Mouse (Mus musculus) adrenal gland, adult 8-10 months (tissue): Measurements from ENCODE around the gene Dhrs11. TPM values are rescaled to one million over a fixed set of nuclear protein-coding genes. Genes with fewer than 3 reads are reported as not detected.

Source experiments
- DNase-seq: peaks from one replicate; pipeline ENCODE4 v3.0.0; 2022
- total RNA-seq, 4 experiments: library from RNA; stranded (reverse); gene quantifications; 2 replicates each; pipeline ENCODE4 v1.2.4; 2022

The Dhrs11 gene
- total RNA-seq, 4 experiments from 2014 or later, result 45.7 to 58.0 (median 50.5) TPM

DNA sequence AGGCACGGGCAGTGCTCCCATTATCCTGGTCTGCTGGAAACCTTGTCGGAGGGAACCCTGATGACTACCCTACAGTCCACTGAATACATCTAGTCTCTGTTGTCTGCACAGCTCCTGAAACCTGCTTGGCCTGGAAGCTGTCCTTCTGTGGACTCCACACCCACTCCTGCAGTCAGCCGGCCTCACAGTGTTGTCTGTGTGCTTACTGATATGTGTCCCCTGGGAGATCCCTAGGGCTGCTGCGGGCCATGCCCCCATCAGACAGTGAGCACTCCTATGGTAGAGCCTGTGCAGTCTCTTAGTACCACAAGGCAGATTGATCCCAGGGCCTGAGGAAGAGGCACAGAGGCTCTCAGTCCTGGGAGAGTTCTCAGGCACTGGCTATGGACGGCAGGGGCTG, 6.3 kb downstream of the Dhrs11 start:
- DNase-seq, result no peak

DNA sequence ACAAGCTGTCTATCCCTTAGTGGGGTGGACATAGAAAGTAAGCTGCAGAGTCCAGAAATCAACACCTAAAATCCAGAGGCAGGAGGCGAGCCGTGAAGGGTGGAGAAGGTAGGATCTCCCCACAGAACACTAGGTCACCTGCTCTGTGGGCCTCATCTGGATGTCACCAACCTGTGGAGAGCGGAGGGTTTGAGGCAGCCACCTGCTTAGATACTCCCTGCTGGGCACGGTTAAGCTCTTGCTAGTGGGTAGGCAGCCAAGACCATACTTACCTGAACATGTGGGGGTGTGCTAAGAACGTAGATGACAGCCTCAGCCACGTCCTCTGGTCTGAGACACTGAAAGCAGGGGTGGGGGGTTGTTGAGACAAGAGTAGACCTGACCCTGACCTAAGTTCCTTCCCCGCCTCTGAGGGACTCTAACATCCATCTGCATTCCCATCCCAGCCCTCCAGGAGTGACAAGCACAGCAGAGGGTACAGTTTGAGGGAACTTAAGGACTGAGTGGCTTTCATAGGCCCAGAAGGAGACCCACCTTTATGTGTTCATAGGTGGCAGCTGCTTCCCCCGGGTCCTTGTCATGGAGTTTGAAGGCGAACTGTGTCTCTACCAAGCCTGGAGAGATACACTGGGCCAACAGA, 7.5 kb downstream of the Dhrs11 start:
- no peak for DNase-seq

DNA sequence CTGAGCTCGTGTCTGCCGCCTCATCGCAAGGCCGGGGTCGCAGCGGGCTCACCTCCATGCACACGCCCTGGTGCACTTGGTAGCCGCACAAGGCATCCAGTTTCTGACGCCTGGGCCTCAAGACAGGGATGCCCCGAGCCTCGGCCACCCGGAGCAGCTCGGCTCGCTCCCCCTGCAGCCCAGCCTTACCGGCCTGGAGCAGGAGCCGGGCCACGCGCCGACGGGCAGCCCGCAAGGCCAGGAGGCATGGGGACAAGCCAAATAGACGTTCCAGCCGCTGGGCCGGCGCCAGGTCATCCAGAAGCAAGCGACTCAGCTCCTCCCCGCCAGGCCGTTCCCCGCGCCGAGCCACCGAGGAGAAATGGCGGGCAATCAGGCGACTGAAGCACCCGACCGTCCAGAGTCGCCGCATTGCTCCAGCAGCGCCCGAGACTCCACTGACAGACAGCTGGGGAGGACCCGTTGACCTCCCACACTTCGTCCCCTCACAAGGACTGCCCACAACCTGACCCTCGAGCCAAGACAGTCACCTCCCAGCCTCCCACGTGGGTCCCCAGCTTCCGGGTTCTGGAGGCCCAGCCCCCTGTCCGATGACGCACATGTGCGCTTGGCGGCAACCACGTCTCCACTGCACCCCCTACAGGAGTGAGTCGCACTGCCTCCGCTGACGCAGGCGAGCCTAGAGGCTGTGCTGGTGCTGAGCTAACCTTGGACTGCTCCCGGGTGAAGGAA, 9.7 kb downstream of the Dhrs11 start, which contains the start of gene Mrm1:
TSS of gene Mrm1 (minus strand) at position 555 of the 732 bp plus-strand sequence.
- peak; percentile 98 for DNase-seq

DNA sequence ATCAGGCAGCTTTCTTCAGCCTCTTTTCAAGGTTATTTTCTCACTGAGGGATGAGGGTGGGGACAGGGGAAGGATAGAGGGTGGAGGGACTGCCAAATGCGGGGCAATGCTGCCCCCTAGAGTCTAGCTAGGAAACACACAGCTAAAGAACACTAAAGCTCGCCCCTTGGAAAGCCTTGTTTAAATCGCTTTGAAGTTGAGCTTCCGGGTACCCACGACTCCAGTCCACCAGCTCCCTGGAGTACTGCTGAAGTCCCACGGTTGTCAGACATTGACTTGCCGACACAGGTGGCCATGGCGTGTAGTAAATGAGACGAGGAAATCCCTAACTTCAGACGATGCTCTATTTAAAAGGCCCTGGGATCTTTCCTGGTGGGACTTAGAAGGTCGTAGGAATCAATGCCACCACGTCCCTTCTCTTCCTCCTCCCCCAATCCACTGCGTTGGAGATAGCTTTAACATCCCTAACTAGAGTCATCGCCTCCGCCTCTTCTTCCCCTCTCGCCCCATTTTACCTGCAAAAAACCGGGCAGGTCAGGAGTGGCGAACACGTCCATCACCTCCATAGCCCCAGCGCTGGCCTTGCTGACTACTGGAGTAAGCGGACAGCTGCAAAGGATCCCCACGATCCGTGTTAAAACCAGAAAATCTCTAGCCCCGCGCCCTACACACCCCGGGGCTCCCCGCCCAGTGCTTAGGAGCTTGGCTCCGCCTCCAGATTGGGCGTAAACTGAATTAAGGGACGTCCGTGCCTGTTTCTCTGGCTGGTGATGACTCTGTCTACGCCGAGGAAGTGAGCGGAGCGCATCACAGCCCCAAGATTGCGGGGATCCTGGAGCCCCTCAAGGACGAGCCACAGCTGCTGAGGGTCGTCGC, 10.5 kb downstream of the Dhrs11 start:
- DNase-seq, result peak; percentile 81

DNA sequence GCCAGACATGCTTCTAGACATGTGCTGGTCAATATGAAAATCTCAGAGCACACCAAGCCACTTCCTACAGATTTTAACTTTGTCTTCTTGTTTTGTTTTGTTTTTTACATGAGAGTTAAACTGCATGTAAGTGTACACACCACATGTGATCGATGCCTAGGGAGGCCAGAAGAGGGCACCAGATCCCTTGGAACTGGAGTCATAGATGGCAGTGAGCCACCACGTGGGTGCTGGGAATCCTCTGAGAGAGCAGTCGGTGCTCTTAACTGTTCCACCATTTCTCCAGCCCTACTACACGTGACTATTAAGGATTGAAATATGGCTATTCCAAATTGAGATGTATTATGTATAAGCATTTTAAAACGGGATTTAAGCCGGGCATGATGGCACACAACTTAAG, 11.4 kb downstream of the Dhrs11 start:
- no peak for DNase-seq

DNA sequence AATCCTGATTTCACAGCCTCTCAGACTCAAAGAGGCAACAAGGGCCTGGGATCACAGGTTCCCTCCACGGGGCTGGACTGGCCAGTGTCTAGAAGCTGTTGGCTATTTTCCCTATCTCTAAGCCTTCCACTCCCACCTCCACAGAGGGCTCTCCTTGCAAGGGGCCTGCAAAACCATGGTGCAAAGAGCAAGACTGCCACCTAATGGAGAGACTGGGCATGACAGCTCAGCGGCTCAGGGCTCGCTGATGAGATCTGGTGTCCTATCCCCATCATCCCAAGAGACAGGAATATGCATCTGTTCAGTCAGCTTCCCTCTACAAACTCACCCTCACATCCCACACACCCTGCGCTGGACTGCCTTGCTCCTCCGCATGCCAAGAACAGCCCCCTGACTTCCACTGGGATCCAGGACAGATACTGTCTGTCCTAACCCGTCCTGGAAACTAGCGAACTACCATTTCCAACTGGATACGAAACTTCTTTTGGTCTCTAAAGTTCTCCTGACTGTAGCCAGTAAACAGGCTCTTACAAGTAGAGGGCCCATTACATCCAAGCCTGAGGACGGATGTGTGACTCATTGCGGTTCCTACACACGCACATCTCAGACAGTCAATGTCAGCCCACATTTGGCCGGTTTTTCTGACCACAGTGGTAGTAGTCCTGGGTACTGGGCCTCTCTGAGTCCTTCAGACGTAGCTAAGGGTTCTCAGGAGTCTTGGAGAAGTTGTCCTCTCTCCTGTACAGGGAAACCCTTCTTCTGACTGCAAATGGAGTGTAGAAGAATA, 14.9 kb downstream of the Dhrs11 start:
- peak; percentile 49 for DNase-seq

DNA sequence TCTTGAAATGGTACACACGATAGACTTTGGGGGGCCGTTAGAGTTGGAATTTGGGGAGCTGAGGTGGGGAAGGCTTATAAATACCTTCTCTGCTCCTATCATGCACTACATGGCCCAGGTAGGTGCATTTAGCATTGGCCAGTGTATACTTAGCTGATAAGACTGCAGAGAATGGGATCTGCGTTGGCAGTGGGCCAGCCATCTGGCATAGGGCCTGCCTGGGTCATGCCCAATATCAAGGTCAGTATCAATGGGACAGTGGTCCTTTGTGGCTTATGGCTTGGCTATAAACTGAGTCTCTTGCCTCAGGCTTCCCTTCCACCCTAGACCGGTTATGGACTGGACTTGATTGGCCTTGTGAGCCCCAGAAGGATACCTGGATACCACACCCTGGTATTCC, 24.4 kb downstream of the Dhrs11 start:
- no peak for DNase-seq

DNA sequence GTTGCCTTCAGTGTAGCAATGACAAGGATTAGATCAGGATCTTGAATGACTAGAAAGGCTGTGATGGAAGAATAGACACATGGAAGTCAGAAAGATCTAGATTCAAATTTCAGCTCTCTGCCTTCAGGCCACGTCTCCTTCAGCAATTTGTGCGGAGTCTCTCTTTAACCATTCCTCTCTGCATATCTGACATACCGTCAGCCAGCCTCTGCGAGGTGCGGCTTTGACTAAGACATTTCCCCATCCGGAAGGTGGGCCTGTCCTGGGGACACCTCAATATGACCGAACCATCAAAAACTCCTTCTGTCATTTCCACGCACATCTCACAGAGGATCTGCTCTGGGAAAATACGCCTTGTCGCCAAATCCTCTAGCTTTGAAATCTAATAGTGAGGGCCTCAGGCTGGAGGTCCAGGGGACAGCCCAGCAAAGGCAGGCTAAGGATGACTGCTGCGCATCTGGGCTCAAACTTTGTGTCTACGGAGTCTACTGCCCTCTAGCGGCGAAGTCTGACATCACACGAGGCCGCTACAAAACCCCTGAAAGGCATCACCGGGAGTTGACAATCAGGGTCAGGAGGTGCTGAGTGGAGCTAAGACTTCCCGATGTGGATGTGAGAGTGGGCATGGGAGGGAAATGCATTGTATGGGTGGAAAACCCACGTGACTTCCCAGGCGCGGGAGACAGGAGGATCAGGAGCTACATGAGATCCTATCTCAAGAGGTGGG, 31.0 kb downstream of the Dhrs11 start:
- no peak for DNase-seq

DNA sequence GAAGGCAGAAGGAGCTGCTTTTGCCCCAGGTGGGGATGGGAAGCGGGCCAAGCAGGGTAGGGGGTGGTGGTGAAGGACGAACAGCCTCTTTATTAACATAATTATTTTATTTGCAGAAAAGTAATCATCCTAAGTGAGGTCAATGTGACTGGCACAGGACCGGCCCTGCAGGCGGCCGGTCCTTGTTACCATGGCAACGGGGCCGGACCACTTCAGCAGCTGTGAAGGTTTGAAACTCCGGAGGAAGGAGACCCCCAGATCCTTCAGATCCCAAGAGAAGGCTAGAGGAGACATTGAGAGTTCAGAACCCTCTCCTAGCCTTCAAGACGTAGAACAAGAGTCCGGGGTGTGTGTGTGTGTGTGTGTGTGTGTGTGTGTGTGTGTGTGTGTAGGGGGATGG, 31.8 kb downstream of the Dhrs11 start:
- DNase-seq, result no peak

DNA sequence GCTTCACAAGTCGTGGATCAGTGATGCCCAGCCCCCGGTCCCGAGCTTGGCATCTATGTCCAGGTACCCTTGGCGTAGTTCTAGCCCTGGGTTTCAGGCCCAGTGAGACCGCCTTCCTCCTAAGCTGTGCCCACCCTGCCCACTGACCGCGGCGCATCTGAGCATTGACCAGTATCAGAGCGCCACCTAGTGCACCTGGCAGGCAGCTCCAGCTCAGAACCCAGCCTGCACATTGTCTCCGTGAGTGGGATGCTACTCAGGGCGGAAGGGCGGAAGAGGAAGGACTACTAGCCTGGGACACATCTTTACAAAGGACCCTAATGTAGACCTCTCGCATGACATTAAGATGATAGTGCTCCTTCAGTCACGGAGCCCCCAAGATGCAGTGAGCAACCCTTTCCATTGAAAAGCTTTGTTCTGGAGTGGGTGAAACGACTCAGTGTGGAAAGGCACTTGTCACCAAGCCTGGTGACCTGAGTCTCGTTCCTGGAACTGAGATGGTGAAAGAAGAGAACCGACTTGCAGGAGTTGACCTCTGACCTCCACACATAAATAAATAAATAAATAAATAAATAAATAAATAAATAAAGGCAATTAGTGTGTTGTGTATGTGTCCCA, 34.2 kb downstream of the Dhrs11 start:
- no peak for DNase-seq

DNA sequence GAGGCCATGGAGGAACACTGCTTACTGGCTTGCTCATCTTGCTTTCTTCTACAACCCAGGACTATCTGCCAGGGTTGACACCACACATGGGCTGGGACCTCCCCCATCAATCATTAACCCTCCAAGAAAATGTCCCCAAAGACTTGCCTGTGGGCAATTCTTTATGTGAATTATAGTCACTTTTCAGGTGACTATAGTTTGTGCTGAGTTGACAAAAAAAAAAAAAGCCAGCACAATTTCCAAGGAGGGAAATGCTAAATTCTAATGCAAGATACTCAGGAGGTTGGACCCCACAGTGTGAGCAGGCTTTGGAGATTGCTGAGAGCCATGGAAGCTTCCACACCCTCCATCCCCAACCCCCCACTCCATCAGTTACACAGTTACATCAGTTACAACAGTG, 35.2 kb downstream of the Dhrs11 start:
- no peak for DNase-seq

DNA sequence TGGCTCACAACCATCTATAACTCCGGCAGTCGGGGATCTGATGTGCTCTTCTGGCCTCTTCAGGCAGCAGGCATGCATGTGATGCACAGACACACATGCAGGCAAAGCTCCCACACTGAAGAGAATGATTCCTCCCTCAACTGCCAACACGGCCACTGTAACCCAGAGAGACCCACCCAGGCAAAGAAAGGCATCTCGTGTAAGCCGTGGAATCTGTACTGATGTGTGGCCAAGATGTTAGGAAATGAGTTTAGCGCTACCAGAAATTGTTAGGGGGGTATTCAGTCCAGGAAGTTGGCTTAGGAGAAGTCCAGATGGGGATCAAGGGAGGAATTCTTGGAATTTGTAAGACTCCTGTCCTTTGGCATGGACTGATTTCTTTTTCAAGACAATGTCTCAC, 38.4 kb downstream of the Dhrs11 start:
- DNase-seq, result no peak

DNA sequence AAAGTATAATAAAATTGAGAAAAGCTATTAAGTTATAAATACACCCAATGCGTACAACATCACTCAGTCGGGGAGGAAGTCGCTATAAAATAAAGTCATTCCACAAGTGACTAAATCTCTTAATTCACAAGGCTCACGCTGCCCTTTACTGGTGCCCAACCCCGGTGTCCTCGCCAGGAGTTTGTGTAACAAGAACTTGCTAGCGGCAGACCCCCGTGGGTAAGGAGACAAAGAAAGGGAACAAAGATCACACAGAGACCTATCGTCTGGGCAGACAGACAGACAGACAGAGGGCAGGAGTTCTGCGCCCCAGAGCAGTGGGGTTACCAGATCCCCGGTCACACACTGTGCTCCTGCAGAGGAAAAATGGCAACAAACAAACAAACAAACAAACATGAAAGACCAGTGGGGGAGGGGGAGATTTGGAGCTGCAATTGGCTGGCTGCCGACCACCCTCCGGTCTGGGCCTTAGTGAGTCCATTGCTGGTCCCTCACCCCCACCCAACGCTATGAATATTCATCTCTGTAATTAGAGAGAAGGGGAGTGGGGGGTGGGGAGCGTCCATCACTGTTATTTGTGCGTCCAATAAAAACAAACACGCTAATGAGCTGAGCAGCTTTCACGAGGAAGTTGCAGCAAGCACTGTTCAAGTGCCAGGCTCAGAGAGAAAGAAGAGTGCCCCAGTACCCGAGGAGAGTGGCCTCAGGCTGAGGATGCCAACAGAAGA, 48.5 kb downstream of the Dhrs11 start:
- DNase-seq, result no peak

DNA sequence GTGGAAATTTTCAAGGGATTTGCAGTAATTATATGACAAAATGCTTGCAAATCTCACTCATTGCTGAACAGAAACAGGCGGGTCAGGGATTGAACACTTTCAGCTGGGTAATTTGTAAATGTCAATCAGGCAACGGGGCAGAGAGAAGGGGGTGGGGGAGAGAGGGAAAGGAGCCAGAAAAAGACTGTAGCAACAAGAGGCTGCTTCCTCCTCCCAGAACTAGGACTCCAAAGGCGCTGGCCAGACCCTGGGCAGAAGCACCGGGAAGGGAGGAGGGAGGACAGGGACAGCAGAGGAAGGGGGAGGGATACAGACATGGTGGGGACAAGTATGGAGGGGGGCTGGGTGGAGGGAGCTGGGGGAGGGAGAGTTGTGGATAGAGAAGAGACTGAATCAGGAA, 53.2 kb downstream of the Dhrs11 start:
- DNase-seq, result no peak

DNA sequence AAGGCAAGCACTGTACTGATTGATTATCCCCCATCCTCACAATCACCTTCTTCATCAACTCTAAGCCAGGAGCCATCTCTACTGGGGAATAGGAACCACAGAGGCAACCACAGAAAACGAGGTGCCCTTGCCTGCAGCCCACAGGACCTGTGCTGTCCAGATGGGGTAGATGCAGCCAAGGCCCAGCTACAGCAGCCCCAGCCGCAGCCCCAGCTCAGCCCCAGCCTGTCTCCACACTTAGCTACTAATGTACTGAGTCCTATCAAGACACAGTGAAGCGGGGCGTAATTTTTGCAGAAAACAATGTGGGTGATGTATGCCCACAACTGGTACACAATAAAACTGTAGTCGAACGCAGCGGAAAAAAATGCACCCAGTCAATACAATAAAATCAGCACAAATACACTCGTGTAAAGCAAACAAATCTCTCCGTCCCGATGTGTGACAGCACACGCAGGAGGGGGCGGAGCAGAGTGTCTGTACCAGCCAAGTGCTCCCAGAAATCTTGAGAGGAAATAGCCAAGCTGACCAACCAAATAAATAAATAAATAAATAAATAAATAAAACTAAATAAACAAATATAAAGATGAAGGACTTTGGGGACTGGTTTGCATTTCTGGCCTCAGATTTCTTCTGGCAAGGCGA, 53.8 kb downstream of the Dhrs11 start:
- DNase-seq, result no peak

Other genes with a start within 250 kb of the Dhrs11 start
- 10 to 100 TPM; 21.6 to 24.4 (median 22.9) TPM for gene Mrm1, start 9.5 kb downstream of the Dhrs11 start, total RNA-seq
- gene Ggnbp2, start 41.8 kb upstream of the Dhrs11 start, total RNA-seq, result 10 to 100 TPM; 76.1 to 91.6 (median 86.8) TPM
- 10 to 100 TPM; 10.3 to 16.5 (median 14.3) TPM for gene Myo19, start 51.2 kb upstream of the Dhrs11 start, total RNA-seq
- gene Pigw, start 51.3 kb upstream of the Dhrs11 start, total RNA-seq, result 10 to 100 TPM in 2 of 4 experiments, 1 to 10 TPM in 2; 8.4 to 11.1 (median 9.8) TPM
- gene Znhit3, start 87.4 kb upstream of the Dhrs11 start, total RNA-seq, result 10 to 100 TPM in 3 of 4 experiments, 1 to 10 TPM in 1; 9.0 to 17.7 (median 15.3) TPM
- 1 to 10 TPM; 1.5 to 3.5 (median 2.3) TPM for gene Car4, start 128.8 kb upstream of the Dhrs11 start, total RNA-seq